Mouse (Mus musculus): ENCODE results near the gene Llgl2. TPM values are rescaled to one million over a fixed set of nuclear protein-coding genes. Genes with fewer than 3 reads are reported as not detected.

Llgl2 gene
- polyA plus RNA-seq, 1 experiment: 2.5 TPM

GRCm38 (mm10) chr11:115857936-115858335 lies 34.1 kb downstream of the Llgl2 start:
- no peak overlapping the region for H3K27ac ChIP-seq (ENCODE audit: insufficient read depth, low read length)
- TF ChIP-seq POLR2A (IDR thresholded peaks at IDR 0.05; ENCODE audit: borderline replicate concordance, insufficient read depth, low read length): no peak
- no peak for TF ChIP-seq CTCF (IDR thresholded peaks at IDR 0.05; ENCODE audit: borderline replicate concordance, insufficient read depth, low read depth, low read length)
- H3K4me3 ChIP-seq (replicated peaks; ENCODE audit: insufficient read depth, low read depth, low read length): no peak overlapping the region
- H3K27me3 ChIP-seq (ENCODE audit: control insufficient read depth, insufficient read depth, low read length): peaks cover 4% of the 10 kb centered on the region; the same call in 1 of the 2 replicates
- 35% methylated on average over 13 of the region's 13 CpGs for WGBS
- no peaks in the 10 kb centered on the region for H3K4me1 ChIP-seq (ENCODE audit: control insufficient read depth, insufficient read depth, low read length)
- no peak for DNase-seq

GRCm38 (mm10) chr11:115858354-115858753 lies 34.5 kb downstream of the Llgl2 start, which contains the start of gene Myo15b:
Myo15b (plus strand) TSS chr11:115858406.
- WGBS: 13% methylated on average over 27 of the region's 27 CpGs
- Histone ChIP-seq H3K4me3 (replicated peaks; ENCODE audit: insufficient read depth, low read depth, low read length) (no peak within 1 kb of the TSS), H3K27ac (ENCODE audit: insufficient read depth, low read length) (no peak within 1 kb of the TSS), H3K27me3 (ENCODE audit: control insufficient read depth, insufficient read depth, low read length) (peaks cover 4% of the 10 kb centered on the region; the same call in 1 of the 2 replicates), H3K4me1 (ENCODE audit: control insufficient read depth, insufficient read depth, low read length) (no peaks in the 10 kb centered on the region)
- no peak for DNase-seq
- TF ChIP-seq POLR2A (IDR thresholded peaks at IDR 0.05; ENCODE audit: borderline replicate concordance, insufficient read depth, low read length) (no peak), CTCF (IDR thresholded peaks at IDR 0.05; ENCODE audit: borderline replicate concordance, insufficient read depth, low read depth, low read length) (no peak)

- Histone ChIP-seq H3K27ac (ENCODE audit: insufficient read depth, low read length) (no peak overlapping the region), H3K4me3 (replicated peaks; ENCODE audit: insufficient read depth, low read depth, low read length) (no peak overlapping the region), H3K27me3 (ENCODE audit: control insufficient read depth, insufficient read depth, low read length) (peaks cover 4% of the 10 kb centered on the region; the same call in 1 of the 2 replicates), H3K4me1 (ENCODE audit: control insufficient read depth, insufficient read depth, low read length) (no peaks in the 10 kb centered on the region)
- no peak for TF ChIP-seq POLR2A (IDR thresholded peaks at IDR 0.05; ENCODE audit: borderline replicate concordance, insufficient read depth, low read length)
- peak; percentile 63; the same call in 1 of the 2 replicates for TF ChIP-seq CTCF (IDR thresholded peaks at IDR 0.05; ENCODE audit: borderline replicate concordance, insufficient read depth, low read depth, low read length)
- 1% methylated on average over 75 of the region's 75 CpGs for WGBS
- peak; percentile 64 to 71 for DNase-seq
Observed at GRCm38 (mm10) chr11:115859143-115859945, 35.5 kb downstream of the Llgl2 start.

- TF ChIP-seq POLR2A (IDR thresholded peaks at IDR 0.05; ENCODE audit: borderline replicate concordance, insufficient read depth, low read length): no peak
- no peak overlapping the region for H3K4me3 ChIP-seq (replicated peaks; ENCODE audit: insufficient read depth, low read depth, low read length)
- peaks cover 4% of the 10 kb centered on the region; the same call in 1 of the 2 replicates for H3K27me3 ChIP-seq (ENCODE audit: control insufficient read depth, insufficient read depth, low read length)
- no peak for DNase-seq
- 85% methylated on average over 8 of the region's 8 CpGs for WGBS
- no peaks in the 10 kb centered on the region for H3K4me1 ChIP-seq (ENCODE audit: control insufficient read depth, insufficient read depth, low read length)
- no peak overlapping the region for H3K27ac ChIP-seq (ENCODE audit: insufficient read depth, low read length)
Observed at GRCm38 (mm10) chr11:115863895-115864294, 40.0 kb downstream of the Llgl2 start.

GRCm38 (mm10) chr11:115869393-115869792 lies 45.5 kb downstream of the Llgl2 start:
- no peak overlapping the region for H3K4me3 ChIP-seq (replicated peaks; ENCODE audit: insufficient read depth, low read depth, low read length)
- no peak for TF ChIP-seq POLR2A (IDR thresholded peaks at IDR 0.05; ENCODE audit: borderline replicate concordance, insufficient read depth, low read length)
- TF ChIP-seq CTCF (IDR thresholded peaks at IDR 0.05; ENCODE audit: borderline replicate concordance, insufficient read depth, low read depth, low read length): no peak
- no peak for DNase-seq
- 79% methylated on average over 8 of the region's 8 CpGs for WGBS
- H3K27ac ChIP-seq (ENCODE audit: insufficient read depth, low read length): no peak overlapping the region
- no peaks in the 10 kb centered on the region for H3K4me1 ChIP-seq (ENCODE audit: control insufficient read depth, insufficient read depth, low read length)
- H3K27me3 ChIP-seq (ENCODE audit: control insufficient read depth, insufficient read depth, low read length): no peaks in the 10 kb centered on the region

- 79% methylated on average over 4 of the region's 4 CpGs for WGBS
Observed at GRCm38 (mm10) chr11:115872437-115872836, 48.6 kb downstream of the Llgl2 start.

GRCm38 (mm10) chr11:115875935-115876334 lies 52.1 kb downstream of the Llgl2 start:
- WGBS: 86% methylated on average over 3 of the region's 3 CpGs
- H3K4me3 ChIP-seq (replicated peaks; ENCODE audit: insufficient read depth, low read depth, low read length): no peak overlapping the region
- TF ChIP-seq CTCF (IDR thresholded peaks at IDR 0.05; ENCODE audit: borderline replicate concordance, insufficient read depth, low read depth, low read length) (no peak), POLR2A (IDR thresholded peaks at IDR 0.05; ENCODE audit: borderline replicate concordance, insufficient read depth, low read length) (no peak)
- H3K4me1 ChIP-seq (ENCODE audit: control insufficient read depth, insufficient read depth, low read length): no peaks in the 10 kb centered on the region
- no peaks in the 10 kb centered on the region for H3K27me3 ChIP-seq (ENCODE audit: control insufficient read depth, insufficient read depth, low read length)
- no peak for DNase-seq
- H3K27ac ChIP-seq (ENCODE audit: insufficient read depth, low read length): no peak overlapping the region

More at GRCm38 (mm10) chr11:115872437-115872836, 48.6 kb downstream of the Llgl2 start:
- Histone ChIP-seq H3K4me1 (ENCODE audit: control insufficient read depth, insufficient read depth, low read length) (no peaks in the 10 kb centered on the region), H3K4me3 (replicated peaks; ENCODE audit: insufficient read depth, low read depth, low read length) (no peak overlapping the region), H3K27me3 (ENCODE audit: control insufficient read depth, insufficient read depth, low read length) (no peaks in the 10 kb centered on the region), H3K27ac (ENCODE audit: insufficient read depth, low read length) (no peak overlapping the region)
- TF ChIP-seq CTCF (IDR thresholded peaks at IDR 0.05; ENCODE audit: borderline replicate concordance, insufficient read depth, low read depth, low read length): no peak
- no peak for TF ChIP-seq POLR2A (IDR thresholded peaks at IDR 0.05; ENCODE audit: borderline replicate concordance, insufficient read depth, low read length)
- DNase-seq: no peak

- no peaks in the 10 kb centered on the region for H3K27me3 ChIP-seq (ENCODE audit: control insufficient read depth, insufficient read depth, low read length)
- no peak overlapping the region for H3K4me3 ChIP-seq (replicated peaks; ENCODE audit: insufficient read depth, low read depth, low read length)
- no peak for DNase-seq
- TF ChIP-seq POLR2A (IDR thresholded peaks at IDR 0.05; ENCODE audit: borderline replicate concordance, insufficient read depth, low read length): no peak
- TF ChIP-seq CTCF (IDR thresholded peaks at IDR 0.05; ENCODE audit: borderline replicate concordance, insufficient read depth, low read depth, low read length): no peak
- no peaks in the 10 kb centered on the region for H3K4me1 ChIP-seq (ENCODE audit: control insufficient read depth, insufficient read depth, low read length)
- 79% methylated on average over 5 of the region's 5 CpGs for WGBS
- no peak overlapping the region for H3K27ac ChIP-seq (ENCODE audit: insufficient read depth, low read length)
Observed at GRCm38 (mm10) chr11:115876438-115876837, 52.6 kb downstream of the Llgl2 start.
